Mouse (Mus musculus) neutrophil, adult 5-6 weeks (primary cell): ENCODE results near the gene Apon. TPM values are rescaled to one million over a fixed set of nuclear protein-coding genes. Genes with fewer than 3 reads are reported as not detected.
A peak's percentile ranks its signal among the peaks of the same experiment; 100 is the strongest.

Source experiments
- ATAC-seq: fragments of 151-379, 151-347 bp; 2 replicates; pipeline ENCODE4 v1.8.0; 2017; ENCODE audit warnings: mild to moderate bottlenecking, moderate TSS enrichment; ENCODE audit not compliant: insufficient number of reproducible peaks, poor library complexity, low FRiP score, severe bottlenecking; ENCODE audit errors: extremely low read depth
- total RNA-seq: library from RNA; stranded (forward); fragments of 200-1000 nt; gene quantifications from 2 replicates; pipeline ENCODE4 v1.2.3, GENCODE M21; 2017

The Apon gene
- total RNA-seq, 1 experiment from 2014 or later, result 0.23 TPM

GRCm38 (mm10) chr10:128302785-128303125 is 48.9 kb downstream of the Apon start:
- ATAC-seq, result no peak

- peak; percentile 97 for ATAC-seq
These were observed 49.5 kb downstream of the Apon start, which contains the start of gene Pan2 for GRCm38 (mm10) chr10:128303126-128304021. Pan2 (plus strand) TSS chr10:128303335.

Other genes starting within 250 kb of the Apon start
- gene Hsd17b6, start 246.5 kb upstream of the Apon start, total RNA-seq, result not detected in 2 replicates
- gene Prim1, start 238.9 kb upstream of the Apon start, total RNA-seq, result 14.2 and 18.0 TPM in 2 replicates
- 597 and 674 TPM in 2 replicates for gene Naca, start 218.5 kb upstream of the Apon start, total RNA-seq
- 103 and 105 TPM in 2 replicates for gene Ptges3, start 195.1 kb upstream of the Apon start, total RNA-seq
- gene Atp5b, start 170.8 kb upstream of the Apon start, total RNA-seq, result 512 and 588 TPM in 2 replicates
- 70.1 and 75.0 TPM in 2 replicates for gene Baz2a, start 162.5 kb upstream of the Apon start, total RNA-seq
- gene Rbms2, start 73.8 kb upstream of the Apon start, total RNA-seq, result 8.3 and 12.5 TPM in 2 replicates
- gene Gls2, start 59.6 kb upstream of the Apon start, total RNA-seq, result not detected in 2 replicates
- 4.4 TPM in 2 replicates for gene Spryd4, start 42.3 kb upstream of the Apon start, total RNA-seq
- gene Mip, start 28.3 kb upstream of the Apon start, total RNA-seq, result 0.49 TPM in 1 of 2 replicates, not detected in the other
- gene Timeless, start 22.0 kb upstream of the Apon start, total RNA-seq, result 13.6 and 17.5 TPM in 2 replicates
- gene Apof, start 14.6 kb downstream of the Apon start, total RNA-seq, result 2.2 TPM in 1 of 2 replicates, not detected in the other
- 65.7 and 74.1 TPM in 2 replicates for gene Stat2, start 16.5 kb downstream of the Apon start, total RNA-seq
- gene Il23a, start 44.7 kb downstream of the Apon start, total RNA-seq, result not detected in 2 replicates
- gene Pan2, start 49.2 kb downstream of the Apon start, total RNA-seq, result 30.0 and 31.3 TPM in 2 replicates
- 23.6 and 30.7 TPM in 2 replicates for gene Cnpy2, start 68.4 kb downstream of the Apon start, total RNA-seq
- gene Cs, start 83.6 kb downstream of the Apon start, total RNA-seq, result 82.9 and 84.7 TPM in 2 replicates
- 23.1 and 23.6 TPM in 2 replicates for gene Coq10a, start 114.9 kb downstream of the Apon start, total RNA-seq
- gene Ankrd52, start 123.0 kb downstream of the Apon start, total RNA-seq, result 16.0 and 16.8 TPM in 2 replicates
- gene Slc39a5, start 147.1 kb downstream of the Apon start, total RNA-seq, result not detected in 2 replicates
- gene Nabp2, start 157.4 kb downstream of the Apon start, total RNA-seq, result 43.4 and 46.3 TPM in 2 replicates
- 53.8 and 59.5 TPM in 2 replicates for gene Rnf41, start 157.6 kb downstream of the Apon start, total RNA-seq
- gene Smarcc2, start 205.2 kb downstream of the Apon start, total RNA-seq, result 117 and 119 TPM in 2 replicates
- gene Myl6, start 240.0 kb downstream of the Apon start, total RNA-seq, result 1,334 and 1,420 TPM in 2 replicates
- gene Myl6b, start 244.6 kb downstream of the Apon start, total RNA-seq, result 0.58 and 2.0 TPM in 2 replicates